Mouse (Mus musculus) kidney, embryonic 16.5 days (tissue): ENCODE data around the gene Etl4. TPM values are rescaled to one million over a fixed set of nuclear protein-coding genes. Genes with fewer than 3 reads are reported as not detected.

Experiments
- ATAC-seq: fragments of 200-750 bp; cut with Nextera tagmentation; 2 replicates; pipeline ENCODE4 v1.8.0; 2017; ENCODE audit warnings: moderate TSS enrichment; ENCODE audit not compliant: low FRiP score, low TSS enrichment
- H3K27ac ChIP-seq: fragments of 300-500 bp; sonication (generic); 2 replicates; pipeline ENCODE4 v1.5.1; 2014; ENCODE audit warnings: low read length
- H3K27me3 ChIP-seq: fragments of 300-500 bp; sonication (generic); 2 replicates; pipeline ENCODE4 v1.6.1; 2014; ENCODE audit warnings: low read length, control low read depth, mixed read lengths; ENCODE audit not compliant: insufficient read depth
- H3K36me3 ChIP-seq: fragments of 300-500 bp; sonication (generic); 2 replicates; pipeline ENCODE4 v1.6.1; 2014; ENCODE audit warnings: low read length, control low read depth, mixed read lengths; ENCODE audit not compliant: insufficient read depth
- H3K4me1 ChIP-seq: fragments of 300-500 bp; sonication (generic); 2 replicates; pipeline ENCODE4 v1.6.1; 2014; ENCODE audit warnings: low read length, control low read depth, mixed read lengths; ENCODE audit not compliant: insufficient read depth
- H3K4me2 ChIP-seq: fragments of 300-500 bp; sonication (generic); replicated peaks from 2 replicates; pipeline ENCODE4 v1.6.1; 2014; ENCODE audit warnings: low read depth, low read length
- H3K4me3 ChIP-seq: fragments of 300-500 bp; sonication (generic); 2 replicates; pipeline ENCODE4 v1.5.1; 2014; ENCODE audit warnings: mild to moderate bottlenecking, low read length
- H3K9ac ChIP-seq: fragments of 300-500 bp; sonication (generic); replicated peaks from 2 replicates; pipeline ENCODE4 v1.6.1; 2014; ENCODE audit warnings: low read length
- H3K9me3 ChIP-seq: fragments of 300-500 bp; sonication (generic); 2 replicates; pipeline ENCODE4 v1.6.1; 2016; ENCODE audit warnings: low read length, control low read depth
- WGBS: fragments of 180-500 bp; shearing (Covaris S2); extraction: QIAGEN DNeasy Blood & Tissue Kit; methylation state at CpG from one replicate; pipeline ENCODE4 v1.1.7; 2014; 5-methylcytosine and 5-hydroxymethylcytosine counted together
- polyA plus RNA-seq: library from polyadenylated mRNA; unstranded; fragments of >200 nt; fragmentation: Nextera tagmentation; extraction: Ambion mirVana; gene quantifications from 2 replicates; pipeline ENCODE4 v1.2.1, GENCODE M21; 2015

Gene Etl4
- polyA plus RNA-seq, 1 experiment from 2014 or later: 56.8 TPM

GRCm38 (mm10) chr2:20520099-20520475, 610.5 kb downstream of the Etl4 start:
- Histone ChIP-seq H3K36me3 (no peaks in the 10 kb centered on the region), H3K27me3 (no peaks in the 10 kb centered on the region), H3K4me2 (peak overlapping the region; percentile 68), H3K4me3 (peak overlapping the region; percentile 79), H3K27ac (peak overlapping the region; percentile 91), H3K9me3 (no peaks in the 10 kb centered on the region), H3K4me1 (peaks cover 24% of the 10 kb centered on the region), H3K9ac (peak overlapping the region; percentile 75)
- ATAC-seq: no peak; the same call in 1 of the 2 replicates
- WGBS: under 1% methylated on average over 12 of the region's 12 CpGs

DNA sequence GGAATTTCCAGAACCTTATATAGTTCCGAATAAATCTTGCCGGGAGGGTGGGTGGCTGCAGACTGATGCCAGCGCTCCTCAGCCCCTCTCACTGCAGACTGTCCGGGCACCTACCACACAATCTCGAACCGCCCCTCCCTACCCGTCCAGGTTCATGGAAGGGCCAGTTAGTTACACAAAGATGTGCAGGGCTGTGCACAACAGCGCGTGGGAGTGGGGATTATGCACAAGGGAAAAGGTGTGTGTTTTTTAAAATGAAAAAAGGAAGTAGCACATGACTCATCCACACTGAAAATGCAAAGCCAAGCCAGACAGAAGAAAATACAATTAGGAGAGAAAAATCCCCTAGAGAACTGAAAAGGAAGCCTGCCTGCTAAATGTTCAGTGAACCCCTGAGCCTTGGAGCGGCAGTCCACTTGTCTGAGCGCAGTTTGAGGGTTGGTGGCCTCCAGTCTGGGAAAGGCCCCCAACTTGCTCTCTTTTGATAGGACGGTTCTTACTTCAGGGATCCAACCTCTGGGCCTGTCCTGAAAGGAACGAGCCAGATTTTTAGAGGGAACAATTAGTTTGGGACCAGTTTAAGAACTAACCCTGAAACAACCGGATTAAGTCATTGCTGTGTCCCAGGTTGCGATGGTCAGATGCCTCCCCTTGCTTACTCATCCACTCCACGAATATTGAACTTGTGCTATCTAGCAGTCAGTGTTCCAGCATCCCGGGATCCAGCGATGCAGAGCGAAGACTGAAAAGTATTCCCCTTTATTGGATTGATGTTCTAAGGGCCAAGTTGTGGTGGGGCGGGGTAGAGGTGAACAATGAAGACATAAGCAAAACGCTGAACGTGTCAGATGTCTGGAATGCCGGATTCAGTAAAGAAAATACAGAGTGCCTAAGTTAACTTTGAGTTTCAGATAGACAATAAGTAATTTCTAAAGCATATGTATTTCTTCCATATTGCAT, 611.3 kb downstream of the Etl4 start:
- no peaks in the 10 kb centered on the region for H3K36me3 ChIP-seq
- peak overlapping the region; percentile 75 for H3K9ac ChIP-seq
- no peaks in the 10 kb centered on the region for H3K27me3 ChIP-seq
- H3K4me1 ChIP-seq: peaks cover 25% of the 10 kb centered on the region
- ATAC-seq: peak; percentile 46; the same call in 1 of the 2 replicates
- peak overlapping the region; percentile 79 for H3K4me3 ChIP-seq
- peak overlapping the region; percentile 91 for H3K27ac ChIP-seq
- no peaks in the 10 kb centered on the region for H3K9me3 ChIP-seq
- 10% methylated on average over 23 of the region's 23 CpGs for WGBS
- H3K4me2 ChIP-seq: peak overlapping the region; percentile 68

DNA sequence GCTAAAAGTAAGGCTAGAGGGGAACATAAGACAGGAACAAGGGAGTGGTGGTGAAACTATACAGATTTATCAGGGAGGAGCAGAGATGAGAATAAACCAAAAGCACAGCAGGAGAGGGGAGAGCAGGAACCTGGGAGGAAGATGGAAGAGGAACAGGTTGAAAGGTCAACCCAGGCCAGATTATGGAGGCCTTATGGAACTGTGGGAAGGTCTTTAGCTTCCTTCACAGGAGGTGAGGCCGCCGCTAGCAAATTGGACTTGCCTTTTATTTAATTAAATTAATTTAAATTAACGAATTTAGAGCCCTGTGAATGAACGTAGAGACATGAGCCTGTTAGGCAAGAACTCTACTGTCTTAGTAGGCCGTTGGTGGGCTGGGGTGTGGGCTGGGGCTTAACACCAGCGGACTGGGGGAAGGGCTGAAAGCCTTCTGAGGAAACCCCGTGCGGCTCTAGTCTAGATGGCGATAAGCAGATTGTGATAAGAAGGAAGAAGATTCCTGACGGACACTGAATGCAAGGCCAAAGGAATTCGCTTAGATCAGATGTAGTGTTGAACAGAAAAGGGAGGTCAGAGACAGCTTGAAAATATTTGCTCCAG, 612.2 kb downstream of the Etl4 start:
- peak overlapping the region; percentile 42 for H3K9ac ChIP-seq
- no peaks in the 10 kb centered on the region for H3K36me3 ChIP-seq
- H3K4me1 ChIP-seq: peaks cover 33% of the 10 kb centered on the region
- H3K27me3 ChIP-seq: no peaks in the 10 kb centered on the region
- peak overlapping the region; percentile 68 for H3K4me2 ChIP-seq
- H3K4me3 ChIP-seq: peak overlapping the region; percentile 79
- H3K9me3 ChIP-seq: no peaks in the 10 kb centered on the region
- ATAC-seq: no peak
- 53% methylated on average over 11 of the region's 11 CpGs for WGBS
- no peak overlapping the region for H3K27ac ChIP-seq

DNA sequence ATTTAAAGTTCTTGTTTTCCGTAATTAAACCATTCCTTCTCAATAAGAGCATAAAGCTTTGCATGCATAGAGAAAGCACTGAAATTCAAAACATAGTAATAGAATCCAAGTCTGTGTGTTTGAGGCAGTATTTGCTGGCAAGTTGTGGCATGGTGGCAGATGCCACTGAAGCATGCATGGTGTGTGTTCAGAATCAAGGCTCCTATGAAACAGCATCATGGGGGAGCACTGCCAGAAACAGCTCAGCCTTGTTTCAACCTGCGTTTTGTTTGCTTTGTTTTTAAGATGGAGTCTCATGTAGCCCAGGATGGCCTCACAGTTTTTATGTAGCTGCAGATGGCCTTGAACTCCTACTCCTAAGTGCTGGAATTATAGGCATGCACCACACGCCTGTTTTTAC, 614.1 kb downstream of the Etl4 start:
- Histone ChIP-seq H3K9ac (no peak overlapping the region), H3K4me2 (no peak overlapping the region), H3K27me3 (no peaks in the 10 kb centered on the region), H3K27ac (no peak overlapping the region), H3K4me3 (no peak overlapping the region), H3K36me3 (no peaks in the 10 kb centered on the region), H3K4me1 (peaks cover 42% of the 10 kb centered on the region), H3K9me3 (no peaks in the 10 kb centered on the region)
- no peak for ATAC-seq
- WGBS: 76% methylated on average over 3 of the region's 3 CpGs

- Histone ChIP-seq H3K27ac (peak overlapping the region; percentile 79), H3K27me3 (no peaks in the 10 kb centered on the region), H3K9me3 (no peaks in the 10 kb centered on the region), H3K4me2 (no peak overlapping the region), H3K36me3 (peaks cover 13% of the 10 kb centered on the region), H3K9ac (no peak overlapping the region), H3K4me1 (peaks cover 38% of the 10 kb centered on the region), H3K4me3 (no peak overlapping the region)
- peak; percentile 62 for ATAC-seq
- 32% methylated on average over 4 of the region's 4 CpGs for WGBS
These were observed 616.5 kb downstream of the Etl4 start for GRCm38 (mm10) chr2:20525879-20526593.

GRCm38 (mm10) chr2:20526856-20527255, 617.3 kb downstream of the Etl4 start:
- Histone ChIP-seq H3K36me3 (peaks cover 19% of the 10 kb centered on the region), H3K9me3 (no peaks in the 10 kb centered on the region), H3K4me1 (peaks cover 35% of the 10 kb centered on the region), H3K4me3 (no peak overlapping the region), H3K27ac (no peak overlapping the region; the same call in 1 of the 2 replicates), H3K9ac (no peak overlapping the region), H3K4me2 (no peak overlapping the region), H3K27me3 (no peaks in the 10 kb centered on the region)
- ATAC-seq: no peak
- WGBS: 96% methylated on average over 3 of the region's 3 CpGs

- ATAC-seq: no peak
- H3K9ac ChIP-seq: no peak overlapping the region
- no peak overlapping the region for H3K4me3 ChIP-seq
- H3K4me2 ChIP-seq: no peak overlapping the region
- 30% methylated on average over 3 of the region's 3 CpGs for WGBS
- H3K27ac ChIP-seq: no peak overlapping the region
- H3K9me3 ChIP-seq: no peaks in the 10 kb centered on the region
- peaks cover 38% of the 10 kb centered on the region for H3K36me3 ChIP-seq
- H3K4me1 ChIP-seq: peaks cover 14% of the 10 kb centered on the region; the same call in 1 of the 2 replicates
- no peaks in the 10 kb centered on the region for H3K27me3 ChIP-seq
These were observed 623.0 kb downstream of the Etl4 start for GRCm38 (mm10) chr2:20532623-20533022.

DNA sequence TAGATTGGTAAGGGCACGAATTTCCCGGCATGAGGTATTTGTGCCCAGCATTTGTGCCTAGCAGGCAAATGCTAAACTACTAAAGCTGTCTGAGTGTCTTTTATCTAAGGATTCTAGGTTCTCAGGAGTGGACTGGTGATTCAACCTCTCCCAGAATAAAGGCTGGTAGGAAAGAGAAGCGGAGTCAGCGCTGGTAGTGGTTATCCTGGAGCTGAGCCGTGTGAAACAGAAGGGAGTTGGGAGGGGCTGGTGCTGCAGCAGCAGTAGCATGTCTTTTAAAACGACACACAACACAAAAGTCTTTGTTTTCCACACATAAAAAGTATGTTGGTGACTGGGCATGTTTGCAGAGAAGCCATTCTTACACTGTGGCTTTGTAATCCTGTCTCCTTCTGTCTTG, 628.2 kb downstream of the Etl4 start:
- Histone ChIP-seq H3K4me2 (no peak overlapping the region), H3K4me1 (0 out of 2 replicates have a peak, but pooled peaks cover 7% of the 10 kb centered on the region), H3K4me3 (no peak overlapping the region), H3K9ac (no peak overlapping the region), H3K9me3 (no peaks in the 10 kb centered on the region), H3K27ac (no peak overlapping the region), H3K36me3 (peaks cover 26% of the 10 kb centered on the region; the same call in 1 of the 2 replicates), H3K27me3 (no peaks in the 10 kb centered on the region)
- 72% methylated on average over 6 of the region's 6 CpGs for WGBS
- ATAC-seq: no peak

DNA sequence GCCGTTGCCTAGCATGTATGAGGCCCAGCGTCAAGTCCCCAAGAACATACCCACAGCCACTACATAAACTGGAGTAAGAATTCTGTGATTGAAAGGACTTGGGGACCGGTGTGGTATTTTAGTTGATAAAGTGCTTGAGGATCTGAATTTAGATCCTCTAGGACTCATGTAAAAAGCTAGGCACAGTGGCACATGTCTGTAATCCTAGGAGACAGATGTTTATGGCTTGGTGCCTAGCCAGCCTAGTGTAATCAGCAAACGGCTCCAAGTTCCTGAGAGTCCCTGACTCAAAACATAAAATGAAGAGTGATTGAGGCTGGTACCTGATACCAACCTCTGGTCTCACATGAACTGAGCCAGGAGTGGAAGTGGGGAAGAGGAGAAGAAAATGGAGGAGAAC, 629.3 kb downstream of the Etl4 start:
- Histone ChIP-seq H3K27ac (no peak overlapping the region), H3K9me3 (no peaks in the 10 kb centered on the region), H3K9ac (no peak overlapping the region), H3K36me3 (peaks cover 20% of the 10 kb centered on the region; the same call in 1 of the 2 replicates), H3K4me1 (0 out of 2 replicates have a peak, but pooled peaks cover 3% of the 10 kb centered on the region), H3K4me2 (no peak overlapping the region), H3K4me3 (no peak overlapping the region), H3K27me3 (no peaks in the 10 kb centered on the region)
- WGBS: 76% methylated on average over 4 of the region's 4 CpGs
- no peak for ATAC-seq
